Mouse (Mus musculus) MEL (cell line): Measurements from ENCODE around the gene Xylt2. TPM values are rescaled to one million over a fixed set of nuclear protein-coding genes. Genes with fewer than 3 reads are reported as not detected.

Source experiments
- DNase-seq: peaks from one replicate; pipeline ENCODE4 v3.0.0; 2011; ENCODE audit warnings: low read depth, low spot score
- H3K27ac ChIP-seq: 2 replicates; pipeline ENCODE4 v1.5.1; 2012; ENCODE audit warnings: low read depth, mild to moderate bottlenecking, control low read depth, low read length, moderate library complexity; ENCODE audit not compliant: control insufficient read depth
- H3K27me3 ChIP-seq, 2 experiments: fragments of 150-350 bp in 1 of 2; sonication (generic) in 1 of 2; 2 replicates each; pipeline ENCODE4 v1.6.1; 2012; ENCODE audit warnings: low read length in 2 of 2, mild to moderate bottlenecking in 2 of 2, improper control_type of control experiment in 1 of 2, moderate library complexity in 1 of 2; ENCODE audit not compliant: insufficient read depth in 2 of 2, control insufficient read depth in 1 of 2
- H3K36me3 ChIP-seq, 2 experiments: 2 replicates each; pipeline ENCODE4 v1.6.1; 2012 to 2014; ENCODE audit warnings: low read length in 2 of 2, improper control_type of control experiment in 1 of 2, inconsistent platforms in 1 of 2, mild to moderate bottlenecking in 1 of 2; ENCODE audit not compliant: insufficient read depth in 2 of 2, control insufficient read depth in 1 of 2
- H3K4me1 ChIP-seq, 2 experiments: fragments of 150-350 bp in 1 of 2; sonication (generic) in 1 of 2; 2 replicates each; pipeline ENCODE4 v1.6.1; 2012; ENCODE audit warnings: low read length in 2 of 2, improper control_type of control experiment in 1 of 2, mild to moderate bottlenecking in 1 of 2; ENCODE audit not compliant: insufficient read depth in 2 of 2, control insufficient read depth in 1 of 2
- H3K4me3 ChIP-seq, 2 experiments: fragments of 150-350 bp in 1 of 2; sonication (generic) in 1 of 2; 2 replicates each; pipeline ENCODE4 v1.5.1; 2012; ENCODE audit warnings: low read depth in 2 of 2, low read length in 2 of 2, mild to moderate bottlenecking in 2 of 2, moderate library complexity in 2 of 2, control low read depth in 1 of 2, improper control_type of control experiment in 1 of 2; ENCODE audit not compliant: control insufficient read depth in 1 of 2, insufficient read depth in 1 of 2
- H3K79me2 ChIP-seq: 2 replicates; pipeline ENCODE4 v1.6.1; 2012; ENCODE audit warnings: mild to moderate bottlenecking, low read length, moderate library complexity; ENCODE audit not compliant: control insufficient read depth, poor library complexity, insufficient read depth
- H3K9ac ChIP-seq: 2 replicates; pipeline ENCODE4 v1.6.1; 2012; ENCODE audit warnings: low read depth, mild to moderate bottlenecking, control low read depth, low read length, moderate library complexity; ENCODE audit not compliant: control insufficient read depth, poor library complexity, severe bottlenecking
- H3K9me3 ChIP-seq: fragments of 150-350 bp; sonication (generic); replicated peaks from 2 replicates; pipeline ENCODE4 v1.6.1; 2012; ENCODE audit warnings: mild to moderate bottlenecking, low read length, improper control_type of control experiment, moderate library complexity; ENCODE audit not compliant: insufficient read depth
- BHLHE40 ChIP-seq: IDR thresholded peaks from 2 replicates; pipeline ENCODE4 v1.6.1; 2012; ENCODE audit warnings: low read depth, mild to moderate bottlenecking, inconsistent platforms, low read length, improper control_type of control experiment, borderline replicate concordance
- CHD1 ChIP-seq: IDR thresholded peaks from 2 replicates; pipeline ENCODE4 v1.6.1; 2012; ENCODE audit warnings: low read depth, mild to moderate bottlenecking, inconsistent platforms, low read length, improper control_type of control experiment
- CHD2 ChIP-seq: IDR thresholded peaks from 2 replicates; pipeline ENCODE4 v1.6.1; 2011; ENCODE audit warnings: low read length, improper control_type of control experiment
- CTCF ChIP-seq, 3 experiments: IDR thresholded peaks in 2 of 3; conservative IDR thresholded peaks in 1 of 3; 2 replicates each; pipeline ENCODE4 v1.5.1; 2011 to 2012; ENCODE audit warnings: low read length in 3 of 3, low read depth in 2 of 3, mild to moderate bottlenecking in 2 of 3, improper control_type of control experiment in 1 of 3, inconsistent platforms in 1 of 3, mixed read lengths in 1 of 3, moderate library complexity in 1 of 3; ENCODE audit not compliant: control insufficient read depth in 1 of 3, insufficient read depth in 1 of 3, poor library complexity in 1 of 3, severe bottlenecking in 1 of 3
- E2F4 ChIP-seq: IDR thresholded peaks from 2 replicates; pipeline ENCODE4 v1.6.1; 2011; ENCODE audit warnings: low read depth, low read length, improper control_type of control experiment, borderline replicate concordance
- ELF1 ChIP-seq: IDR thresholded peaks from 2 replicates; pipeline ENCODE4 v1.6.1; 2014; ENCODE audit warnings: low read depth, mild to moderate bottlenecking, inconsistent platforms, low read length, improper control_type of control experiment, moderate library complexity
- EP300 ChIP-seq, 2 experiments: IDR thresholded peaks; 2 replicates each; pipeline ENCODE4 v1.6.1; 2011; ENCODE audit warnings: improper control_type of control experiment in 2 of 2, low read length in 2 of 2, low read depth in 1 of 2, mild to moderate bottlenecking in 1 of 2
- GABPA ChIP-seq: IDR thresholded peaks from 2 replicates; pipeline ENCODE4 v1.6.1; 2012; ENCODE audit warnings: low read depth, mild to moderate bottlenecking, inconsistent platforms, low read length, improper control_type of control experiment, moderate library complexity
- GATA1 ChIP-seq: IDR thresholded peaks from 2 replicates; pipeline ENCODE4 v1.6.1; 2011; ENCODE audit warnings: low read depth, low read length, improper control_type of control experiment
- JUND ChIP-seq: IDR thresholded peaks from 2 replicates; pipeline ENCODE4 v1.6.1; 2011; ENCODE audit warnings: low read depth, mild to moderate bottlenecking, improper control_type of control experiment, low read length
- KAT2A ChIP-seq: conservative IDR thresholded peaks from 2 replicates; pipeline ENCODE4 v1.6.1; 2012; ENCODE audit warnings: low read depth, low read length, improper control_type of control experiment, inconsistent platforms
- MAFK ChIP-seq: IDR thresholded peaks from 2 replicates; pipeline ENCODE4 v1.6.1; 2011; ENCODE audit warnings: low read depth, mild to moderate bottlenecking, low read length, improper control_type of control experiment, borderline replicate concordance
- MAX ChIP-seq: IDR thresholded peaks from 2 replicates; pipeline ENCODE4 v1.6.1; 2011; ENCODE audit warnings: low read length, improper control_type of control experiment
- MEF2A ChIP-seq: IDR thresholded peaks from 2 replicates; pipeline ENCODE4 v1.6.1; 2014; ENCODE audit warnings: low read depth, mild to moderate bottlenecking, inconsistent platforms, low read length, improper control_type of control experiment; ENCODE audit not compliant: poor library complexity, insufficient replicate concordance, severe bottlenecking; ENCODE audit errors: extremely low read depth
- MXI1 ChIP-seq: IDR thresholded peaks from 2 replicates; pipeline ENCODE4 v1.6.1; 2011; ENCODE audit warnings: mild to moderate bottlenecking, low read depth, low read length, improper control_type of control experiment
- MYB ChIP-seq: IDR thresholded peaks from 2 replicates; pipeline ENCODE4 v1.6.1; 2011; ENCODE audit warnings: mild to moderate bottlenecking, low read depth, low read length, improper control_type of control experiment
- POLR2A ChIP-seq, 2 experiments: IDR thresholded peaks; 2 replicates each; pipeline ENCODE4 v1.6.1; 2011 to 2012; ENCODE audit warnings: low read length in 2 of 2, mild to moderate bottlenecking in 2 of 2, control low read depth in 1 of 2, improper control_type of control experiment in 1 of 2, low read depth in 1 of 2, moderate library complexity in 1 of 2; ENCODE audit not compliant: control insufficient read depth in 1 of 2, insufficient read depth in 1 of 2, poor library complexity in 1 of 2
- RCOR1 ChIP-seq: IDR thresholded peaks from 2 replicates; pipeline ENCODE4 v1.6.1; 2012; ENCODE audit warnings: low read depth, mild to moderate bottlenecking, inconsistent platforms, low read length, improper control_type of control experiment
- SMC3 ChIP-seq: IDR thresholded peaks from 2 replicates; pipeline ENCODE4 v1.6.1; 2011; ENCODE audit warnings: low read depth, low read length, improper control_type of control experiment
- TAL1 ChIP-seq: IDR thresholded peaks from 2 replicates; pipeline ENCODE4 v1.6.1; 2012; ENCODE audit warnings: mild to moderate bottlenecking, inconsistent platforms, low read length, moderate library complexity, mixed read lengths
- TBP ChIP-seq: IDR thresholded peaks from 2 replicates; pipeline ENCODE4 v1.8.0; 2011; ENCODE audit warnings: low read depth, low read length, improper control_type of control experiment
- UBTF ChIP-seq: IDR thresholded peaks from 2 replicates; pipeline ENCODE4 v1.6.1; 2012; ENCODE audit warnings: low read depth, mild to moderate bottlenecking, inconsistent platforms, low read length, improper control_type of control experiment, moderate library complexity, borderline replicate concordance; ENCODE audit not compliant: insufficient read depth
- USF1 ChIP-seq: IDR thresholded peaks from 2 replicates; pipeline ENCODE4 v1.6.1; 2014; ENCODE audit warnings: low read depth, mild to moderate bottlenecking, inconsistent platforms, low read length, improper control_type of control experiment, moderate library complexity
- ZC3H11A ChIP-seq: IDR thresholded peaks from 2 replicates; pipeline ENCODE4 v1.6.1; 2012; ENCODE audit warnings: low read depth, mild to moderate bottlenecking, inconsistent platforms, low read length, improper control_type of control experiment
- ZKSCAN1 ChIP-seq: IDR thresholded peaks from 2 replicates; pipeline ENCODE4 v1.6.1; 2012; ENCODE audit warnings: low read depth, mild to moderate bottlenecking, inconsistent platforms, low read length, improper control_type of control experiment, moderate library complexity
- ZMIZ1 ChIP-seq: IDR thresholded peaks from 2 replicates; pipeline ENCODE4 v1.6.1; 2012; ENCODE audit warnings: low read depth, mild to moderate bottlenecking, inconsistent platforms, low read length, improper control_type of control experiment, moderate library complexity
- ZNF384 ChIP-seq: IDR thresholded peaks from 2 replicates; pipeline ENCODE4 v1.6.1; 2012; ENCODE audit warnings: low read depth, mild to moderate bottlenecking, inconsistent platforms, low read length, improper control_type of control experiment
- polyA plus RNA-seq, 2 experiments: library from polyadenylated mRNA; stranded (reverse) in 1 of 2; unstranded in 1 of 2; fragments of >175 nt in 1 of 2; fragments of >200 nt in 1 of 2; gene quantifications; 2 replicates each; pipeline versions ENCODE4 v1.2.1 to v1.2.4; 2012; ENCODE audit warnings: low replicate concordance in 2 of 2, low read depth in 1 of 2; ENCODE audit not compliant: insufficient read length in 2 of 2, insufficient read depth in 1 of 2, missing spikeins in 1 of 2
- total RNA-seq: library from RNA; depleted of rRNA; stranded (reverse); fragments of 300-350 nt; gene quantifications from 2 replicates; pipeline ENCODE4 v1.2.3, GENCODE M21; 2012

Xylt2 gene
- total and polyA plus RNA-seq, 3 experiments = 10.1 to 12.4 TPM; not detected in 1

DNA sequence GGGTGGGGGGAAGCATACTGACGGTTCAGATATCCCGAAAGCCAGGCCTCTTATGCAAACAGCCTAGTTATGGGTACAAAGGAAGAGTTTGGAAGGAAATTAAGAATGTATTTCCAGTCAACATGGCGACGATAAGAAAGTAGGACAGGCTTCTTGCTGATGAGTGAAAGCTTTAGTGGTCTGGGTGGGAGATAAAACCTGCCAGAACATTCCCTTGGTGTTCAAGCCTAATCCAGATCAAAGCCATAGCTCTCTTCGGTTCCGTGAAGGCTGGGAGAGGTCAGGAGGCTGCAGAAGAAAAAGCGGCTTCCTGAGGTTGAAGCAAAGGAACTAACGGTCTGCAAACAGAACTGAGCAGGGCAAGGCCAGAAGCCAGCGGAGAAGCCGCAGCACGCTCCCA lies 39.9 kb upstream of the Xylt2 start:
- H3K27ac ChIP-seq = no peak overlapping the region
- no peaks in the 10 kb centered on the region for H3K9me3 ChIP-seq
- no peak for TF ChIP-seq GATA1
- peaks cover 17 to 23% of the 10 kb centered on the region in 2 experiments for H3K27me3 ChIP-seq
- H3K79me2 ChIP-seq = no peaks in the 10 kb centered on the region
- no peak overlapping the region for H3K4me3 ChIP-seq
- no peaks in the 10 kb centered on the region for H3K36me3 ChIP-seq
- H3K4me1 ChIP-seq = no peaks in the 10 kb centered on the region
- no peak for DNase-seq
- no peak overlapping the region for H3K9ac ChIP-seq

DNA sequence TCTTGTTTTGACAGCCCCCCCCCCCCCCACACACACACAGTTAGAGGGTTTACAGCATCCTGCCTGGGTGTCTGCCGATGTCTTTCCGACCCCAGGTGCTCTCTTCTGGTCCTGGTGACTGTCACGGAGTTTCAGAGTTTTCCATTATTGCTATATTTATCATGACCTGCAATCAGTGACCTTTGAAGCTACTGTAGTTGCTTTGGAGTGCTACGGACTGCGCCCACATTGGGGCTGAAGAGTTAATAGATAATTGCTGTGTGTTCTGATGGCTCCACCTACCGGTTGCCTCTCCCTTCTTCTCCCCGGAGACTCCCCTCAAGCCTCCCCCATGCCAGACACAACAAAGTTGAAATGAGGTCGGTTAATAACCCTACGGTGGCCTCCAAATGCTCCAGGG lies 39.4 kb upstream of the Xylt2 start:
- Histone ChIP-seq H3K9ac (no peak overlapping the region), H3K27ac (no peak overlapping the region), H3K4me1 (no peaks in the 10 kb centered on the region), H3K4me3 (no peak overlapping the region), H3K27me3 (peaks cover 19 to 23% of the 10 kb centered on the region in 2 experiments), H3K79me2 (no peaks in the 10 kb centered on the region), H3K9me3 (no peaks in the 10 kb centered on the region)
- DNase-seq = no peak
- no peak for TF ChIP-seq ZMIZ1
- no peak for TF ChIP-seq CTCF (IDR thresholded peaks at IDR 0.05 in 2 of 3, conservative IDR thresholded peaks at IDR 0.05 in 1 of 3; ENCODE audit: control insufficient read depth in 1 of 3, insufficient read depth in 1 of 3, low read depth in 2 of 3, low read length in 3 of 3, poor library complexity in 1 of 3, severe bottlenecking in 1 of 3)
- no peak for TF ChIP-seq MAX
- no peak for TF ChIP-seq ZNF384
- TF ChIP-seq KAT2A = no peak
- TF ChIP-seq UBTF = no peak
- no peak for TF ChIP-seq GABPA
- TF ChIP-seq MAFK = no peak
- no peak for TF ChIP-seq ZKSCAN1
- TF ChIP-seq, all 39 proteins: peak for 0
- H3K36me3 ChIP-seq = no peaks in the 10 kb centered on the region

- DNase-seq = no peak
- H3K9ac ChIP-seq = no peak overlapping the region
- H3K4me3 ChIP-seq = no peak overlapping the region
- peaks cover 17 to 25% of the 10 kb centered on the region in 2 experiments for H3K27me3 ChIP-seq
- no peaks in the 10 kb centered on the region for H3K79me2 ChIP-seq
- no peaks in the 10 kb centered on the region for H3K4me1 ChIP-seq
- no peaks in the 10 kb centered on the region for H3K9me3 ChIP-seq
- H3K36me3 ChIP-seq = no peaks in the 10 kb centered on the region
- TF ChIP-seq EP300 (IDR thresholded peaks at IDR 0.05; ENCODE audit: low read depth in 1 of 2, low read length in 2 of 2) = no peak
- no peak for TF ChIP-seq TBP
- TF ChIP-seq MXI1 = no peak
- no peak for TF ChIP-seq E2F4
- TF ChIP-seq ZMIZ1 = no peak
- TF ChIP-seq USF1 = no peak
- TF ChIP-seq MEF2A = no peak
- no peak for TF ChIP-seq CHD2
- TF ChIP-seq CHD1 = no peak
- no peak for TF ChIP-seq SMC3
- no peak for TF ChIP-seq POLR2A (IDR thresholded peaks at IDR 0.05; ENCODE audit: control insufficient read depth in 1 of 2, insufficient read depth in 1 of 2, low read depth in 1 of 2, low read length in 2 of 2, poor library complexity in 1 of 2)
- no peak for TF ChIP-seq MAFK
- no peak for TF ChIP-seq JUND
- no peak for TF ChIP-seq ZC3H11A
- TF ChIP-seq TAL1 = no peak
- TF ChIP-seq ELF1 = no peak
- TF ChIP-seq GABPA = no peak
- TF ChIP-seq RCOR1 = no peak
- no peak for TF ChIP-seq BHLHE40
- TF ChIP-seq MYB = no peak
- TF ChIP-seq, all 39 proteins: peak for 0
- H3K27ac ChIP-seq = no peak overlapping the region
These were observed 38.3 kb upstream of the Xylt2 start for GRCm38 (mm10) chr11:94715622-94716021.
